Mouse (Mus musculus): Measurements from ENCODE around the gene Slc25a19.

Gene Slc25a19

GRCm38 (mm10) chr11:115618001-115618400 is 10.1 kb downstream of the Slc25a19 start:
- DNase-seq (ENCODE audit: low spot score) = no peak

GRCm38 (mm10) chr11:115616893-115617292 is 11.2 kb downstream of the Slc25a19 start:
- no peak for DNase-seq (ENCODE audit: low spot score)

- DNase-seq (ENCODE audit: low spot score) = no peak
Measured at GRCm38 (mm10) chr11:115616371-115616770, 11.7 kb downstream of the Slc25a19 start.

GRCm38 (mm10) chr11:115615875-115616274 is 12.2 kb downstream of the Slc25a19 start:
- no peak for DNase-seq (ENCODE audit: low spot score)

- no peak for DNase-seq (ENCODE audit: low spot score)
Measured at GRCm38 (mm10) chr11:115615108-115615825, 12.8 kb downstream of the Slc25a19 start.

- peak; percentile 35 for DNase-seq (ENCODE audit: low spot score)
Measured at GRCm38 (mm10) chr11:115614346-115615107, 13.6 kb downstream of the Slc25a19 start.

- DNase-seq (ENCODE audit: low spot score) = no peak
Measured at GRCm38 (mm10) chr11:115613138-115613945, 14.8 kb downstream of the Slc25a19 start.

GRCm38 (mm10) chr11:115612410-115613137 is 15.5 kb downstream of the Slc25a19 start, which contains the start of gene Mif4gd:
Gene Mif4gd, minus strand, starts transcription at chr11:115612969.
- peak; percentile 79 for DNase-seq (ENCODE audit: low spot score)

GRCm38 (mm10) chr11:115612059-115612409 is 16.1 kb downstream of the Slc25a19 start:
- DNase-seq (ENCODE audit: low spot score) = peak; percentile 58

- no peak for DNase-seq (ENCODE audit: low spot score)
Measured at GRCm38 (mm10) chr11:115611173-115611572, 16.9 kb downstream of the Slc25a19 start.

- no peak for DNase-seq (ENCODE audit: low spot score)
Measured at GRCm38 (mm10) chr11:115609576-115609975, 18.5 kb downstream of the Slc25a19 start.

GRCm38 (mm10) chr11:115608421-115609399 is 19.4 kb downstream of the Slc25a19 start:
- DNase-seq (ENCODE audit: low spot score) = no peak

- no peak for DNase-seq (ENCODE audit: low spot score)
Measured at GRCm38 (mm10) chr11:115606733-115607132, 21.4 kb downstream of the Slc25a19 start.

- no peak for DNase-seq (ENCODE audit: low spot score)
Measured at GRCm38 (mm10) chr11:115604304-115604696, 23.8 kb downstream of the Slc25a19 start.

GRCm38 (mm10) chr11:115603476-115604303 is 24.4 kb downstream of the Slc25a19 start, which contains the start of the genes Mrps7 and Gga3:
Gene Mrps7, plus strand, starts transcription at chr11:115603925.
Gene Gga3, minus strand, starts transcription at chr11:115604051.
- peak; percentile 87 for DNase-seq (ENCODE audit: low spot score)

GRCm38 (mm10) chr11:115603128-115603475 is 25.0 kb downstream of the Slc25a19 start:
- no peak for DNase-seq (ENCODE audit: low spot score)

- DNase-seq (ENCODE audit: low spot score) = no peak
Measured at GRCm38 (mm10) chr11:115601174-115601573, 26.9 kb downstream of the Slc25a19 start.

- no peak for DNase-seq (ENCODE audit: low spot score)
Measured at GRCm38 (mm10) chr11:115600743-115601142, 27.4 kb downstream of the Slc25a19 start.

- no peak for DNase-seq (ENCODE audit: low spot score)
Measured at GRCm38 (mm10) chr11:115599722-115600121, 28.4 kb downstream of the Slc25a19 start.

- no peak for DNase-seq (ENCODE audit: low spot score)
Measured at GRCm38 (mm10) chr11:115598309-115598708, 29.8 kb downstream of the Slc25a19 start.

Measured in ovary, postnatal 10 days (tissue).